Mouse (Mus musculus) heart, embryonic 16.5 days (tissue): ENCODE data around the gene Tacc2. TPM values are rescaled to one million over a fixed set of nuclear protein-coding genes. Genes with fewer than 3 reads are reported as not detected.

Source experiments
- ATAC-seq: fragments of 200-750 bp; cut with Nextera tagmentation; replicated peaks from 2 replicates; pipeline ENCODE4 v1.8.0; 2017; ENCODE audit warnings: moderate number of reproducible peaks; ENCODE audit not compliant: insufficient read depth, low FRiP score; ENCODE audit errors: extremely low read depth
- H3K27ac ChIP-seq: fragments of 300-500 bp; sonication (generic); 2 replicates; pipeline ENCODE4 v1.5.1; 2014; ENCODE audit warnings: mild to moderate bottlenecking, low read length, control low read depth, moderate library complexity
- H3K27me3 ChIP-seq: fragments of 300-500 bp; sonication (generic); 2 replicates; pipeline ENCODE4 v1.6.1; 2014; ENCODE audit warnings: low read length, mixed read lengths; ENCODE audit not compliant: control insufficient read depth, insufficient read depth
- H3K36me3 ChIP-seq: fragments of 300-500 bp; sonication (generic); 2 replicates; pipeline ENCODE4 v1.6.1; 2014; ENCODE audit not compliant: control insufficient read depth, insufficient read depth
- H3K4me1 ChIP-seq: fragments of 300-500 bp; sonication (generic); 2 replicates; pipeline ENCODE4 v1.6.1; 2014; ENCODE audit warnings: low read length, mixed read lengths; ENCODE audit not compliant: control insufficient read depth, insufficient read depth
- H3K4me2 ChIP-seq: fragments of 300-500 bp; sonication (generic); 2 replicates; pipeline ENCODE4 v1.6.1; 2014; ENCODE audit warnings: low read depth, mild to moderate bottlenecking, control low read depth, low read length
- H3K4me3 ChIP-seq: fragments of 300-500 bp; sonication (generic); 2 replicates; pipeline ENCODE4 v1.5.1; 2014; ENCODE audit warnings: mild to moderate bottlenecking, control low read depth, low read length
- H3K9ac ChIP-seq: fragments of 300-500 bp; sonication (generic); 2 replicates; pipeline ENCODE4 v1.6.1; 2014; ENCODE audit warnings: low read length, control low read depth
- H3K9me3 ChIP-seq: fragments of 300-500 bp; sonication (generic); replicated peaks from 2 replicates; pipeline ENCODE4 v1.6.1; 2016; ENCODE audit warnings: low read length; ENCODE audit not compliant: control insufficient read depth
- WGBS: fragments of 180-500 bp; shearing (Covaris S2); extraction: QIAGEN DNeasy Blood & Tissue Kit; methylation state at CpG from one replicate; pipeline ENCODE4 v1.1.7; 2014; 5-methylcytosine and 5-hydroxymethylcytosine counted together
- polyA plus RNA-seq: library from polyadenylated mRNA; unstranded; fragments of >200 nt; fragmentation: Nextera tagmentation; extraction: Ambion mirVana; gene quantifications from 2 replicates; pipeline ENCODE4 v1.2.1, GENCODE M21; 2015

Tacc2 gene
- polyA plus RNA-seq, 1 experiment from 2014 or later: 47.0 TPM

DNA sequence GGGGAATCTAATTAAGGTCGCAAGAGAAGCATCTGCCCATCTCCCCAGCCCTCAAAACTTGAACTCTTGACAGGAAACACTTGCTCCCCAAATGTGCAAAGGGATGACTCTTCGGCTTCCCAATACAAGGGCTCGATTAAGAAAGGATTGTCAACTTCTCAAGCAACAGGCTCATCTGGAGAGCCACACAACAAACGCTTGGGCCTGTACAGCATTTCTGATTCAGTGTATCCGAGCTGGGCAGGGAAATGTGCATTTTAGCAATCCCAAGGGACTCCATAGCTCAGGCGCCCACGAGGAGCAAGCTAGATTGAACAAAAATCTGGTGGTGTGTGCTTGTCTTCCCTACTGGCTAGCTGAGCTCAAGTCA is 30.8 kb upstream of the Tacc2 start:
- Histone ChIP-seq H3K4me2 (peak overlapping the region; percentile 81), H3K9me3 (no peaks in the 10 kb centered on the region), H3K9ac (peak overlapping the region; percentile 99), H3K27me3 (no peaks in the 10 kb centered on the region), H3K36me3 (peaks cover 23% of the 10 kb centered on the region), H3K27ac (peak overlapping the region; percentile 100), H3K4me1 (peaks cover 14% of the 10 kb centered on the region), H3K4me3 (peak overlapping the region; percentile 97)
- 4% methylated on average over 7 of the region's 7 CpGs for WGBS
- ATAC-seq: no peak

DNA sequence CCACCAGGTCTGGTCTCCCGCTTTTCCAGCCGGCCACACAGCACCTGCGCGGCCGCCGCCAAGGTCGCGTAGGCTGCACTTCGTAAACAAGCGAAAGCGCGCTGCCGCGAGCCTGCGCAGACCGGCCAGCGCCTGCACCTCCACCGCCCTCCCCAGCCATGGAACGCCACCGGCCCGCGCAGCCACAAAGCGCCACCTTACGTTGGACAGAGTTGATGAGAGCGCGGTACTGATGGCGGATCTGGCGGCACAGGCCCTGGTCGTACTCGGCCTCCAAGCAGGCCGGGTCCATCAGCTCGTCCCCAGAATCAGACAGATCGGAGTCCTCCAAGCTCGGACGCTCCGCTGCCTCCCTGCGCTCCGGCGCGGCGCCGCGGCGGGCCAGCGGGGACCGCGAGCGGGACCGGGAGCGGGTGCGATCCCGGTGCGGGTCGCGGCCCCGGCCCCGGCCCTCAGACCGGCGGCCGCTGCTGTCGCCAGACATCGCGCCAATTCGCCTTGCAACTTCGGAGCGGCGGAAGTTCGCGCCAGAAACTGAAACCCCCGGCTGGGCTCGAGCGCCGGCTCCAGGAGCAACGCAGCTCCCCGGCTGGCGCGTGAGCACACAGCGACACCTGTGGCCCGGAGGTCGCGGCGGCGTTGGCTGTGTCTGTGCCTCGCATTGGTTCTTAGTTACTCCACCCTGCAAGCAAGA is 30.3 kb upstream of the Tacc2 start:
- Histone ChIP-seq H3K9ac (peak overlapping the region; percentile 99), H3K27me3 (no peaks in the 10 kb centered on the region), H3K27ac (peak overlapping the region; percentile 100), H3K36me3 (peaks cover 18% of the 10 kb centered on the region), H3K4me3 (peak overlapping the region; percentile 97), H3K4me1 (peaks cover 14% of the 10 kb centered on the region), H3K9me3 (no peaks in the 10 kb centered on the region), H3K4me2 (peak overlapping the region; percentile 81)
- under 1% methylated on average over 84 of the region's 84 CpGs for WGBS
- ATAC-seq: peak; percentile 94

DNA sequence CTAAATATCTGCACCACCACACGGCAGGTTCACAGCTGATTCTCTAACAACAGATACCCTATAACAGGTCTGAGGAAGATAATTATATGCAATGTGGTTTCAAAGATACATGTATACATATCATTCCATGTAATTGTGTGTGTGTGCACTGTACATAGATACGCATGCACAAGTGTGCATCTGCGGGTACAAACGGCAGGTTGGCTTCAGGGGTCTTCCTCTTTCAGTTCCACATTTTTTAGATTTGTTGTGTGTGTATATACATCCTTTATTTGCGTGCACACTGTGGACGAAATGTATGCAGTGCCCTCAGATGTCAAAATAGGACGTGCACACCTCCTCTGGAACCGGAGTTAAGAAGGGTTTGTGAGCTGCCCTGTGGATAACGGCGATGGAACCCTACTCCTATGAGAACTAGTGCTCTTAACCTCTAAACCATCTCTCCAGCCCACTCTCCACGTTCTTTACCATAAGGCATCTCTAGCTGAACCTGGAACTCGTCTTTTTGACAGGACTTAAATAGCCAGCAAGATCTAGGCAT is 29.5 kb upstream of the Tacc2 start:
- H3K9me3 ChIP-seq: no peaks in the 10 kb centered on the region
- H3K36me3 ChIP-seq: peaks cover 11% of the 10 kb centered on the region
- ATAC-seq: no peak
- 0 out of 2 replicates have a peak overlapping the region, but pooled peaks have one; percentile 100 for H3K27ac ChIP-seq
- 71% methylated on average over 12 of the region's 12 CpGs for WGBS
- no peaks in the 10 kb centered on the region for H3K27me3 ChIP-seq
- H3K4me2 ChIP-seq: peak overlapping the region; percentile 40
- H3K4me1 ChIP-seq: peaks cover 16% of the 10 kb centered on the region
- H3K9ac ChIP-seq: peak overlapping the region; percentile 99; the same call in 1 of the 2 replicates
- peak overlapping the region; percentile 97 for H3K4me3 ChIP-seq

DNA sequence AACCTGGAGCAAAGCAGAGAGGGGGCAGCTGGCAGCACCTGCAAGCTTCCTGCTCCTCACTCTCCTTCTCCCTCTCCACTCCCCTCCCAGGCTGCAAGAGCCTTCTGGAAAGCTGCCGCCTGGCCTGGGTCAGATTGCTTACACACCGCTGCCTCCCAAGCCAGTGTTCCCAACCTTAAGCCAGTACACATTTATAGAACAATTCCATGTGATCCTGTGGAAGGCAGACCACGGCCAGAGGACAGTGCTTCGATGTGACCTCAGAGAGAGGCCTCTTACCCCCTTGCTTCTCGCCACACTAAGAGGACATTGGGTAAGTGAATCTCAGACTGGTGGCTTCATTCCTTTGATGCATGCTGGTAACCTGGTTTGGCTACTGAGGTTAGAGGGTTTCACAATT is 24.5 kb upstream of the Tacc2 start:
- Histone ChIP-seq H3K4me1 (peaks cover 8% of the 10 kb centered on the region; the same call in 1 of the 2 replicates), H3K27me3 (no peaks in the 10 kb centered on the region), H3K9me3 (no peaks in the 10 kb centered on the region), H3K4me2 (no peak overlapping the region), H3K4me3 (no peak overlapping the region), H3K9ac (no peak overlapping the region), H3K27ac (peak overlapping the region; percentile 52; the same call in 1 of the 2 replicates), H3K36me3 (no peaks in the 10 kb centered on the region)
- WGBS: 42% methylated on average over 5 of the region's 5 CpGs
- ATAC-seq: peak; percentile 41; the same call in 1 of the 2 replicates

DNA sequence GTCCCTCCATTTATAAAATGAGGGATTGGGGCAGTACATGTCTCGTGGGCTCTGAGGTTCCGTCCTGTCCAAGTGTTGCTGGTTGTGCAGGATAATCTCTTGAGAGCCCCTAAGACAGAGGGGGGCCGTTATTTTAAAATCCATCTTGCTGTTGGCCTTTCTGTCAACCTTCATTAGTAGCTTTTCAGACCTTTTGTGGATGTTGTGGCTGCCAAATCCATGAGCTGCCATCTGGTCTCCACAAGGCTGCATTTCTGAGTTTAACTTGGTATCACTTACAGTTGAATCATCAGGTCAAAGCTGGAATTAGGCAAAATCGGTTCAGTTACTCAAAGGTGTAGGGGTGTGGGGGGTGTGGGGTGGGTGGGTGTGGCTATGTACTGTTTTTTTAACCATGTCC is 23.9 kb upstream of the Tacc2 start:
- 75% methylated on average over 4 of the region's 4 CpGs for WGBS
- Histone ChIP-seq H3K27ac (no peak overlapping the region), H3K9ac (no peak overlapping the region), H3K27me3 (no peaks in the 10 kb centered on the region), H3K4me2 (no peak overlapping the region), H3K4me3 (no peak overlapping the region), H3K9me3 (no peaks in the 10 kb centered on the region), H3K36me3 (no peaks in the 10 kb centered on the region), H3K4me1 (peaks cover 8% of the 10 kb centered on the region; the same call in 1 of the 2 replicates)
- no peak for ATAC-seq

DNA sequence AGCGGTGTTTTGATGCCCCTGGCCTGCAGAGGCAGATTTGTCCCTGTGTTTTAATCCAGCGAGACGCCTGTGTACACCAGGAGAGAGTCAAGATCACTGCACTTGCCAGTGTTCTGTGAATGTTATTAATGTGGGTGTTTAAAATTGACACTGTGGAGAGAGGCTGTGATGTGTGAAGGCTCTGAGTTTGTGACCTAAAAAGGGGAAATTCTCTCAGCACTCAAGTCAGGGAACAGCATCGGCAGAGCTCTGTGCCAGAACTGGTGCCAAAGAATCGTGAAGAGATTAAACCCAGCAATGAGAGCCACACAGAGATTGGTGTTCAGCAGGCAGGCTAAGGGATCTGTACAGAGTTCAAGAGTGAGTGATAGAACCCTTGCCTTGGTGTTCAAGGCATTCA is 21.6 kb upstream of the Tacc2 start:
- ATAC-seq: peak; percentile 55; the same call in 1 of the 2 replicates
- H3K36me3 ChIP-seq: no peaks in the 10 kb centered on the region
- H3K27me3 ChIP-seq: no peaks in the 10 kb centered on the region
- 0 out of 2 replicates have a peak overlapping the region, but pooled peaks have one; percentile 12 for H3K27ac ChIP-seq
- H3K4me1 ChIP-seq: peaks cover 8% of the 10 kb centered on the region; the same call in 1 of the 2 replicates
- no peak overlapping the region for H3K4me3 ChIP-seq
- no peaks in the 10 kb centered on the region for H3K9me3 ChIP-seq
- no peak overlapping the region for H3K9ac ChIP-seq
- WGBS: 51% methylated on average over 5 of the region's 5 CpGs
- H3K4me2 ChIP-seq: no peak overlapping the region

DNA sequence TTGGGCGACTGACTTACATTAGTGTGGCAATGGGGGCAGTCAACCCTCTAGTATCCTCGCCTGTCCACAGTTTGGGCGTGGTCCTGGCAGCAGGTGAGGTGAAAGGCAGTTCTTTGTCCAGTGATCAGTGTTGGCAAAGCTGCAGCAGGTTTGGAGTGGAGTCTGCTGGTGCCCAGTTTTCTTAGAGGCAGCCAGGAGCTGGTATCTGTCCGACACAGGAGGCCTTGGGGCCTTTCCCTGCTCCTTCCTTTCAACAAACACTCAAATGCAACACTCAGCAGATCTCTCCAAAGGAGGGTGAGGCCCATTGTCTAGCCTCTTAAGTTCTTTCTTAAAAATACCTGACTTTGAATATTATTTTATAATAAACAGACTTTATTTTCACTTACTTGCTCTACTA is 18.6 kb upstream of the Tacc2 start:
- WGBS: 78% methylated on average over 4 of the region's 4 CpGs
- H3K36me3 ChIP-seq: no peaks in the 10 kb centered on the region
- H3K4me3 ChIP-seq: no peak overlapping the region
- no peak overlapping the region for H3K27ac ChIP-seq
- ATAC-seq: no peak
- H3K4me1 ChIP-seq: 0 out of 2 replicates have a peak, but pooled peaks cover 2% of the 10 kb centered on the region
- no peaks in the 10 kb centered on the region for H3K9me3 ChIP-seq
- no peak overlapping the region for H3K4me2 ChIP-seq
- H3K27me3 ChIP-seq: no peaks in the 10 kb centered on the region
- H3K9ac ChIP-seq: no peak overlapping the region

DNA sequence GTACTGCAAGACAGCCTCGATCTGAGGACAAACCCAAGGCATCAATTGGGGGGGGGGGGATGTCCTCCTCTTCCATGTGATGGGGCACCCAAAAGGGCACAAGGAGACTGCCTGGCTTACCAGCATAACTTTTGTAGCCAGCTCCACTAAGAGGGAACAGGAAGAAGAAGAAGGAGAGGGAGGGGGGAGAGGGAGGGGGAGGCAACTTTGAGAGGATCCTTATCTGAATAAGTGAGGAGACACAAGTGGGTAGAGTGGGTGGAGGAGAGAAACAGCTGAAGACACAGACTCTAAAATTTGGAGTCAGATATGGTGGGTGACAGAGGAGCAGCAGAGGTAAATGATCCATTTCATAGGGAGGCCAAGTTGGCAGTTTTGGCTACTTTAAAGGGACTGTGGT is 16.3 kb upstream of the Tacc2 start:
- H3K4me2 ChIP-seq: no peak overlapping the region
- no peaks in the 10 kb centered on the region for H3K9me3 ChIP-seq
- WGBS: no CpG with 5 or more reads among the region's 1 CpGs
- no peak overlapping the region for H3K27ac ChIP-seq
- H3K4me3 ChIP-seq: no peak overlapping the region
- H3K9ac ChIP-seq: no peak overlapping the region
- no peaks in the 10 kb centered on the region for H3K36me3 ChIP-seq
- ATAC-seq: no peak
- no peaks in the 10 kb centered on the region for H3K27me3 ChIP-seq
- H3K4me1 ChIP-seq: peaks cover 4% of the 10 kb centered on the region

DNA sequence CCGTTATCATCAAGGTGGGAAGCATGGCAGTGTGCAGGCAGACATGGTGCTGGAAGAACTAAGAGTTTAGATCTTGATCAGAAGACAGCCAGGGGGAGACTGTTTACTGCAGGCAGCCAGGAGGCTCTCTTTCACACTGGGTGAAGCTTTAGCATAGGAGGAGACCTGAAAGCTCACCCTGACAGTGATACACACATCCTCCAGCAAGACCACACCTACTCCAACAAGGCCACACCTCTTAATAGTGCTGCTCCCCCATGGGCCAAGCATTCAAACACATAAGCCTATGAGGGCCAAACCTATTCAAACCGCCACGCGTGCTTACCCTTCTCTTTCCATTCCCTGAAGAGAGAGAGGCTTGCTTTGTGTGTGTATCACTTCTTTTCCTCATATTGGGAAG is 14.0 kb upstream of the Tacc2 start:
- no peak for ATAC-seq
- Histone ChIP-seq H3K9ac (no peak overlapping the region), H3K36me3 (no peaks in the 10 kb centered on the region), H3K27me3 (no peaks in the 10 kb centered on the region), H3K4me2 (no peak overlapping the region), H3K4me1 (peaks cover 4% of the 10 kb centered on the region), H3K4me3 (no peak overlapping the region), H3K27ac (no peak overlapping the region), H3K9me3 (no peaks in the 10 kb centered on the region)
- WGBS: 92% methylated on average over 4 of the region's 4 CpGs
